Mouse (Mus musculus) megakaryocyte, embryonic 14.5 days (primary cell): ENCODE measurements around the gene Ank3.

Source experiments
- FLI1 ChIP-seq: IDR thresholded peaks from 2 replicates; pipeline ENCODE4 v1.6.1; 2012; ENCODE audit warnings: low read length, inconsistent platforms, mixed read lengths
- GATA1 ChIP-seq: IDR thresholded peaks from 3 replicates; pipeline ENCODE4 v1.6.1; 2012; ENCODE audit warnings: mixed read lengths, low read length, inconsistent platforms, borderline replicate concordance

GRCm38 (mm10) chr10:69753464-69753863, 354.9 kb downstream of the Ank3 start:
- TF ChIP-seq GATA1 (no peak), FLI1 (no peak)
